Mouse (Mus musculus) large intestine, adult 2 months (tissue): ENCODE measurements around the gene Cgnl1. TPM values are rescaled to one million over a fixed set of nuclear protein-coding genes. Genes with fewer than 3 reads are reported as not detected.
"Not testable (repeated sequence)": the region's sequence is repeated elsewhere in the genome, so short reads cannot be mapped to it uniquely, and the experiment has no call there.

Experiments used
- DNase-seq: peaks from one replicate; pipeline ENCODE4 v3.0.0-alpha.2; 2012; ENCODE audit warnings: low read depth, low spot score
- WGBS: fragments of 180-500 bp; shearing (Covaris S2); methylation state at CpG from one replicate; pipeline ENCODE4 v1.1.7; 2018; 5-methylcytosine and 5-hydroxymethylcytosine counted together
- polyA plus RNA-seq: library from polyadenylated mRNA; depleted of rRNA; stranded (reverse); fragments of >200 nt; gene quantifications from 2 replicates; pipeline ENCODE4 v1.2.3, GENCODE M21; 2012

The Cgnl1 gene
- polyA plus RNA-seq, 1 experiment = 1.7 TPM

- WGBS = 73% methylated on average over 11 of the region's 11 CpGs
- no peak for DNase-seq
These were observed 133.2 kb downstream of the Cgnl1 start for GRCm38 (mm10) chr9:71638198-71638597.

- 100% methylated on average over 1 of the region's 1 CpGs for WGBS
- no peak for DNase-seq
These were observed 134.5 kb downstream of the Cgnl1 start for GRCm38 (mm10) chr9:71636854-71637253.

GRCm38 (mm10) chr9:71635627-71636026 is 135.8 kb downstream of the Cgnl1 start:
- DNase-seq = no peak
- 74% methylated on average over 1 of the region's 1 CpGs for WGBS

- WGBS = 91% methylated on average over 2 of the region's 2 CpGs
- no peak for DNase-seq
These were observed 136.5 kb downstream of the Cgnl1 start for GRCm38 (mm10) chr9:71634916-71635315.

DNA sequence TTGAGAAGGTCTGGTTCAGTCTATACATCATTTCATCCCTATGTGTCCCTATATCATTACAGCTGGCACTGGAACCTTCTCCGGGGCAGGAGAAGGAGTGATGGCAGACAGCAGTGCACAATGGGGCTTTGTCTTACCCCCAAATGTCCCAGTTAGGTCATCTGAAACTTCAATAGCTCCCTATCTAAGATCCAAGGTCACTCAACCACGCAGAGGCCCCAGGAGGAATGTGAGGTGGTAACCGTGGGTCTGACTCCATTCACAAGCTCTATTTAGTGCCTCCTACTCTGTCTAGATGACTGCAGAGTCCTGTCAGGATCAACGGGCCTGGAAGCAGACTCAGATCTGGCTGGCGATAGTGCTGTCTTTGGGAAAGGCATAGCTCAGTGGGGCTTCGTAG is 142.5 kb downstream of the Cgnl1 start:
- WGBS = 56% methylated on average over 6 of the region's 6 CpGs
- DNase-seq = no peak

DNA sequence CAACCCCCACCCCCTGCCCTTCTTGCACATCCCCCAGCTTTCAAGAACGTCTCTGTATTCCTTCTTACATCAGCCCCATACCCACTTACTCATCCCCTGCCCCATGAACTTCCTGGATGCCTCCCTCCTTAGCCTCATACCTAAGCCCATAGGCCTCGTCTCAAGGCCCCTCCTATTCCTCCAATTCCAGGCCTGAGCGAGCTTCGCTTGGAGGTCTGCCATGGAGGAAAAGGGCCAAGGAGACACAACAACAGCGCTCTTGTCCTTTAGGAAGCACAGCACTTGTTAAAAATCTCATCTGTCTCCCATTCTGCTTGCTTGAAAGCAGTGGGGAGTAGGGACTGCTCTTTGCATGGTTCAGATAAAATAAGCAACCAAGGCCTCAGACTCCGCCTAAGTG is 143.1 kb downstream of the Cgnl1 start:
- WGBS = 78% methylated on average over 6 of the region's 6 CpGs
- no peak for DNase-seq

GRCm38 (mm10) chr9:71625961-71626360 is 145.4 kb downstream of the Cgnl1 start:
- WGBS = 87% methylated on average over 6 of the region's 6 CpGs

DNA sequence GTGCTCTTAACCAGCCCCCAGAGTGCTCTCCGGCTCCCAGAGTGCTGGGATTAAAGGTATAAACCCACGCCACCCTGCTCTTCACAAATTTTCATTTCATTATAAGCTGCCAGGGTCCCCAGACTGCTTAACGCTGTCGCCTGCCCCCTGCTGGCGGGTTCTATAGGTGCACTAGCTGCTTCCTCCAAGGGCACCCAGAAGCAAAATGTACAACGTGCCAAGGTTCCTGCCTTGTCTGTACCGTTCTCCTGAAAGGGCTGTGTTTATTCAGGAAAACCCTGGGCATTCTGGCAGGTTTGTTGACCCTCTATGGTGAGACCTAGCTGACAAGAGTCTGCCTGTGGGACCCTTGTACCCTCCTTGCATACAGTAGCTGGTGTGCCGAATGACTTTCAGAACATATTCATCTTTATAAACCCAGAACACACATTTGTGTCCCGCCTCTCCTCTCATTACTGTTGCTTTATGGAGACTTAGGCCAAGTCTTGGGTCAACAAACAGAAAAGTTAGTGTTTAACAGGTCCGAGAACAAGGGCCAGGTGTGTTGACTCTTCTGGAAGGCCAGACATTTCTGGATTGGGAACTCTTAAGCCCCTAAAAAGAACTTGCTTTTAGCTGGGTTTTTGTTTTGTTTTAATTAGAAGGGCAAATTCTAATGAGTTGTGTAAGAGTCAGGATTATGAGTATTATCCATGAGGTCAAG is 146.5 kb downstream of the Cgnl1 start:
- WGBS = 13% methylated on average over 10 of the region's 10 CpGs
- peak; percentile 43 for DNase-seq

More at GRCm38 (mm10) chr9:71625961-71626360, 145.4 kb downstream of the Cgnl1 start:
- no peak for DNase-seq

- no peak for DNase-seq
- 28% methylated on average over 4 of the region's 4 CpGs for WGBS
These were observed 147.4 kb downstream of the Cgnl1 start for GRCm38 (mm10) chr9:71623871-71624569.

DNA sequence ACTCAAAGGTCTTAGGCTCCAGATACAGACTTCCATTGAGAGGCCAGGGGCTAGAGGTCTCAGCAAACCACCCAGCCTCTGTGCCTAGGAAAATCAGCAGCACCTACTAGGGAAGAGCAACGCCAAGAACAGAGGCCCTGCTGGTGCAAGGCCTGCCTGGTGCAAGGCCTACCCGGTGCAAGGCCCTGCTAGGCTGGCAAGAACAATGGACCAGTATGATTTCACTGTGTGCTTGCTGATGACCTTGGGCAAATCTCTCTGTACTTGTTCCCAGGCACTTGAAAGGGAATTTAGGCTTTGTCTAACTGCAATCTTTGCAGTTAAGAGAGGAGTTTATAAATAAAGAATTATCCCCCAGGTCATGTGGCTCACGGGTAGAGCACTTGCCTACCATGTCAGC is 148.8 kb downstream of the Cgnl1 start:
- DNase-seq = no peak
- WGBS = 63% methylated on average over 3 of the region's 3 CpGs

GRCm38 (mm10) chr9:71621968-71622367 is 149.4 kb downstream of the Cgnl1 start:
- 85% methylated on average over 4 of the region's 4 CpGs for WGBS
- no peak for DNase-seq

DNA sequence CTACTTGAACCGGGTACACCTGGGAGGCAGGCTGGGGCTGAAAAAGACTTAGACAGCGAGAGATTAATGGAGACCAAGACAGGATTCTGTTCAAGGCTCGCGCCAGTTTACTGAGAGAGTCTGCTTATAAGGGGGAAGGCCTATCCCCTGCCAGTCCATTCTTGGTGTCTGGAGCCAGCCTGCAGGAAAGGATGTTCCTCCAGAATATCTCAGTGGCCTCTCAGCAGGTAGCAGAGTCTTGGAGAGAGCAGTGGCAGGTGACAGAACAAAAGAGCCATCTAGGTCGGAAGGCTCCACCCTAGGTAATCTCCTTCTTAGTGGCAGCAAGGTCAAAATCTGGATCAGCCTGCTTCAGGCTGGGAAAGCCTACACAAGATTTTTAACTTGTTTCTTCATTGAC is 151.3 kb downstream of the Cgnl1 start:
- 86% methylated on average over 5 of the region's 5 CpGs for WGBS
- not testable (repeated sequence) for DNase-seq

DNA sequence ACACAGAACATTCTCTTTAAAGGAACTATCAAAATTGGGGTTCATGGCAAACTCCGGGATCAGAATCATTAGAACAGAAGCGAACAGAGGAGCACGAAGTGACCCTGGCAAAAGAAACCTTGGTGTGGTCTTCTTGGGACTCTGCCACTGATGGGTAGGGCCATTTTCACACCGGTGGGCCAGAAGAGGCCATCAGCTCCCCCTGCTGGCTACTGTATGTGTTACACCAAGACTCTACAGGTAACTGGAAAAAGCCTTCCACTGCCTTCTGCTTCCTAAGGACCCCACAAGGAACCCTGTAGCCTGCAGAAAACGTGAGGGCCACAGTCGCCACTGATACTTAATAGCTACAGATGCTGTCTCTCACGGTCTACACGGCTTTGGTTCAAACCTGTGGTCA is 154.0 kb downstream of the Cgnl1 start:
- no peak for DNase-seq

GRCm38 (mm10) chr9:71616185-71616584 is 155.2 kb downstream of the Cgnl1 start:
- WGBS = 3% methylated on average over 3 of the region's 3 CpGs

More for the DNA sequence above, 154.0 kb downstream of the Cgnl1 start:
- 52% methylated on average over 8 of the region's 8 CpGs for WGBS

DNA sequence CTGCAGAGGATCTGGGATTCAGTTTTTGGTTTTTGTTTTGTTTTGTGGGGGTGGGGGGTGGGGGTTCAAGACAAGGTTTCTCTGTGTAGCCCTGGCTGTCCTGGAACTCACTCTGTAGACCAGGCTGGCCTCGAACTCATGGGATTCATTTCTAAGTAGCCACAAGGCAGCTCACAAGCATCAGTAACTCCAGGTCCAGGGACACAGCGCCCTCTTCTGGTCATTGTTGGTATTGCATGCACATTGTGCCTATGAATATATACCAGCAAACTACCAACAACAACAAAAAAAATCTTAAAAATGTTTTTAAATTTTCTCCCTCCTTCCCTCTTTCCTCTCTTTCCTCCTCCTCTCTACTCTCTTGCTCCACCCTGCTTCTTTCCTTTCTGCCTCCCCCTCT is 156.8 kb downstream of the Cgnl1 start:
- WGBS = 15% methylated on average over 2 of the region's 2 CpGs
- DNase-seq = no peak

More at GRCm38 (mm10) chr9:71616185-71616584, 155.2 kb downstream of the Cgnl1 start:
- no peak for DNase-seq

DNA sequence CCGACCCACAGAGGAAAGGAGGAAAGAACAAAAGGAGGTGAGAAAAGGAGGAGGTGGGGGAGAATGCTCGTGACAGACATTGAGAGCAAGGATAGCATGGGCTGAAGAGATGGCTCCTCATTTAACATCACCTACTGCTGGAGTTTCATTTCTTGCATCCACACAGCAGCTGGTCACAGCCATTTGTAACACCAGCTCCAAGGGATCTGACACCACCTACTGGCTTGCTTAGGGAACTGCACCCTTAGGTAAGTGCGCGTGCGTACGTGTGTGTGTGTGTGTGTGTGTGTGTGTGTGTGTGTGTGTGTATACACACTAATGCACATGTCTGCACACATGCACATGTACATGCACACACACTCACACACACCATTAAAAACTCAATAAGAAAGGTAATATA is 158.4 kb downstream of the Cgnl1 start:
- WGBS = 87% methylated on average over 6 of the region's 6 CpGs
- DNase-seq = no peak

GRCm38 (mm10) chr9:71611876-71612275 is 159.5 kb downstream of the Cgnl1 start:
- no peak for DNase-seq
- WGBS = 43% methylated on average over 4 of the region's 4 CpGs

DNA sequence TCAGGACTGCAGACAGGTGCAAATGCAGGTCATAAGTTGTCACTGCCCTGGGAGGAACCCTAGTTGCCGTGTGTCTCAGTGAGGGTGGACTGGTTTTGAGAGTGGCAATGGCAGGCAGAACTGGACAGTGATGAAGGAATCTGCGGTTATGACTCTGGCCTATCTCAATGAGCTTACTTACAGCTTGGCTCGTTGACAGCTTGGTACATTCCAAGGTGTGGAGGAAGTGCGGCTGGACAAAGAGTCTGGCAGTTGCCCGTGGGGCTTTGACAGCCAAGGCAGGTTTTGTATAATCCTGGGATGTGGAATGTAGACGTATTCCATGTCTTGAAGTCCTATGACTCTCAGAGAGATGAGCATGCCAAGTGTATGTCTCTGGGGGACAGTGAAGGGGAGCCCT is 162.4 kb downstream of the Cgnl1 start:
- WGBS = 17% methylated on average over 6 of the region's 6 CpGs
- no peak for DNase-seq

DNA sequence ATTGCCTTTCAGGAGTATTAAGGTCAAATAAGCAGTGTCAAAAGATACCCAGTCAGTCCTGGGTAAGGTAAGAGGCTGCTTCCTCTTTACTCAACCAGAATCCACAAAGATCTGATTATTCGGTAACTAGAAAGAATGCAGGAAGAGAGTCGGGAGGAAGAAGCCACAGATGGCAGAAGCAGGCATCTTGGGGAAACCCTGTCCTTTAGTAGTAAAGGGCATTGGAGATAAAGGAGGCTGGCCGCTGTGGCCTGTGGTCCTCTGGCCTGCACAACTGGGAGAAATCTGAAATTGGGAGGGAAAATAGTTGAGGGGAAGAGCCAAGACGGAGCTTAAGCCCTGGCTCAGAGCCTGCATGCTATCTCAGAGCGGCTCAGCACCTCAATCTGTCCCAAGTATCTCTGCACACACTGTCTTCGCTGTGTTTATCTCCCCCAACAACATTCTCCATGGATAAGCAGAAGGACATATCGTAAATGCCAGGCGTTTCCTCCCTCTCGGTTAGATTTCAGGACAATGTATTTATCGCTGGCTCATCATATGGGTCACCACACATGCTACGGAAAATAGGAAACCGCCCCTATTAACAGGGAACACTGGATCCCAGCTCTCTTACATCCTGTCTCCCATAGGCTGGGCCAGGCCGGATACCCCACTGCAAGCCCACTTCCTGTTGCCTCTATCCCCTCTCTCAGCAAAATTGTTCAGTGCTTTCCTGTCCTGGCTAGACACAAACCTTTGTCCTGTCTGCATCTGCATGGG is 164.9 kb downstream of the Cgnl1 start:
- DNase-seq = no peak
- WGBS = 54% methylated on average over 13 of the region's 13 CpGs

DNA sequence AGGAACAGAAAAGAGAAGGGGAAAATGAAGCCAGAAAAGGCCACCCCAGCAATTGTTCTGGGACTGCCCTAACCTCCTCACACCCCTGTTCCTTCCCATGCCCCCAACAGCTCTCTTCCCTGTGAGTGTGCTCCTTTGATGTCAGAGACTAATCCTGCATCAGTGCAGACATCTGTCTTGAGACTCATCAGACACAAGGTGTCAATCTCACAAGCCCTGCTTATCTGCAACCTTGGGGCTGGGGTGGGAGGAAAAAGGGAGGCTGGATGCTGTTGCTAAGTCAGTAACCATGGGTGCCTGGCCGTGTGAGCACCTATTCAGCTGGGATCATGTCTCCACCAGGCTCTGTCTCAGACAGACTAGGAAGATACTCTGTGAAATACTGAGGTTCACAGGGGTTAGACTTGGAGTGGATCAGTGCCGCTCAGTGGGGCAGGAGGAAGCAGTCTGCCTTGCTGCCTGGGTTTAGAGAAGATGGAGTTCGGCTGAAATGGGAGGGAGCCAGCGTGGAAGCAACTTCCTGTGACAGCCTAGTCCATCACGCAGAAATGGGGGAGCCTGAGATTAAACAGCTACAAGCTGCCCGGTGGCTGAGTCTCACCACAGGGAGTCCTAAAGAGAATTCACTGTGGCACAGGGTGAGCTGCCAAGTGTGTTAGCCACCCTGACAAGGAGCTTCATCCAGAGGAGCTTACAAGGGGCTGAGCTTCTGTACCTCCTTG is 166.3 kb downstream of the Cgnl1 start:
- no peak for DNase-seq
- 61% methylated on average over 6 of the region's 6 CpGs for WGBS
